Mouse (Mus musculus) heart, postnatal 25 days (tissue): ENCODE measurements around the gene Id4. TPM values are rescaled to one million over a fixed set of nuclear protein-coding genes. Genes with fewer than 3 reads are reported as not detected.

ENCODE experiments used
- DNase-seq: peaks from one replicate; pipeline ENCODE4 v3.0.0; 2022; ENCODE audit warnings: low spot score
- intact Hi-C: fragments of 180-260 bp; cut with DNase I; formaldehyde crosslinking; loops from one replicate; pipeline ENCODE4 v1.15.1; 2025
- total RNA-seq, 2 experiments: library from RNA; stranded (reverse); gene quantifications; 2 replicates each; pipeline ENCODE4 v1.2.3; 2021

Gene Id4
- total RNA-seq, 2 experiments from 2014 or later: 1.3 to 1.5 TPM

DNA sequence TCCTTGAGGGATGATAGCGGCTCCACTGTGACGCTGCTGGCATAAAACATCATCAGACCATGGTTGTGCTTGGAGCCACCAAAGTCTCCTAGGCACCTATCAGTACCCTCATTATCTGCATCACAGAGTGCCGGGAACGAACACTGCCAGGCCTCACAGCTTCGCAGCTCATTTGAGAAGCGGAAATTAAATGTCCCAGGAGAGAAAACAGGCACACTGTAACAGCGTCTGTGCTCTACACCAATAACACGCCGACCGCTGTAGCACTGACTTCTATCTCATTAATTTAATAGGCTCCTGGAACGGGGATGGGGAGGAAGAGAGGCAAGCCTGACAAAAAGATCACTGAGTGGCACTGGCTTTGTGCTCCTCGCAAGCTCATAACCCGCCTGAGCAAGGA, 29.4 kb downstream of the Id4 start:
- DNase-seq: no peak
- intact Hi-C loops: no loop called here

GRCm38 (mm10) chr13:48314500-48314899, 53.5 kb downstream of the Id4 start:
- intact Hi-C loops: no loop called here
- DNase-seq: peak; percentile 14
